Mouse (Mus musculus) common myeloid progenitor, adult 5-6 weeks (primary cell): ENCODE measurements around the gene Emc8. TPM values are rescaled to one million over a fixed set of nuclear protein-coding genes. Genes with fewer than 3 reads are reported as not detected.

Experiments
- ATAC-seq: replicated peaks from 2 replicates; pipeline ENCODE4 v1.8.0; 2016; ENCODE audit warnings: low read depth, mild to moderate bottlenecking, moderate TSS enrichment, inconsistent platforms; ENCODE audit not compliant: poor library complexity, severe bottlenecking
- total RNA-seq: library from RNA; stranded (forward); fragments of 200-1000, 187-1606 nt; gene quantifications from 2 replicates; pipeline ENCODE4 v1.2.3, GENCODE M21; 2017

The Emc8 gene
- total RNA-seq, 1 experiment from 2014 or later, result 44.9 TPM

DNA sequence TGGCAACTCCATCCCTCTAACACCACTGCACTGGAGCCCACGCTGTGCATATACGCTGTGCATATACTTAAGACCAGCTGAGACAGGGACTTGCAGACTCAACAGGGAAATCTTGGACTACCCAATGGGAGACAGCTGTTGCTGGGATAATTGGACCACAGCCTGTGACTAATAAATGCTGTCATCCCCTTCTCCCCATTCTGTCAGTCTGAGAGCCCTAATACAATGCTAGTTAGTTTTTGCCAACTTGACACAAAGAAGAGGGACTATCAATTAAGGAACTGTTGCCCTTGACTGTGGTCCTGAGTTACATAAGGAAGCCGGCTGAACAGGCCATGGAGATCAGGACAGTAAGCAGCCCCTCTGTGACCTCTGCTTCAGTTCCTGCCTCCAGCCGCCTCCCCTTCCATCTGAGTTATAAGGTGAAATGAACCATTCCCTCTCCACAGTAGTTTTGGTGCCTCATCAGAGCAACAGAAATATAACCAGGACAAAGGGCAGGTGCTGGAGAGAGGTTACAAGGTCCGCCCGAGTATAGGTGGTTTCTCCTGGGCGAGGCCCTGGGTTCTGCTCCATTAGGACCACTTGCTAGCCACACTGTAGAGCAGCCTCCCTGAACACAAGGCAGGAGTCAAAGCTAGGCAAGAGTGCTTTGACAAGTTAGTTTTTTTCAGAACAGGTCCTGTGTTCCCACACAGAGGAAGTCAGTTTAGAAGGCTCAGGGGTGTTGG lies 11.9 kb downstream of the Emc8 start:
- no peak for ATAC-seq

DNA sequence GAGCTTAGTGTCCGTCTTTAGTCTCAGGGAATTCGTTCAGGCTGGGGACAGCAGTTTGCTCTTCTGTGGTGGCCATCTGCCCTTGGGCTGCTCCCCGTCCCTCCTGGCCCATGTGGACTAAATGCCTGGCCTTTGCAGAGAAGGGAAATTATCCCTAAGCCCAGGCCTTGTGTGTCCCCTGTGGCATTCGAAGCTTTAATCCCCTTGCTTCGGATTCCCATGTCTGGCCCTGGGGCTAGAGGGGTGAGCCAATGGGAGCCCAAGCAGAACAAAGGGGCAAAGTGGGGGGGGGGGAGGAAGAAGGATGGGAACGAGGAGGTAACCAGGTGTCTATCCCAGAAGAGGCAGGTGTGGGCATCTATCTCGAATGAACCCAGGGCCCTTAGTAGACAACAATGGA lies 20.8 kb downstream of the Emc8 start, which contains the start of gene 1190005I06Rik:
1190005I06Rik (minus strand) TSS at position 101 of the 400 bp plus-strand sequence.
- no peak for ATAC-seq

DNA sequence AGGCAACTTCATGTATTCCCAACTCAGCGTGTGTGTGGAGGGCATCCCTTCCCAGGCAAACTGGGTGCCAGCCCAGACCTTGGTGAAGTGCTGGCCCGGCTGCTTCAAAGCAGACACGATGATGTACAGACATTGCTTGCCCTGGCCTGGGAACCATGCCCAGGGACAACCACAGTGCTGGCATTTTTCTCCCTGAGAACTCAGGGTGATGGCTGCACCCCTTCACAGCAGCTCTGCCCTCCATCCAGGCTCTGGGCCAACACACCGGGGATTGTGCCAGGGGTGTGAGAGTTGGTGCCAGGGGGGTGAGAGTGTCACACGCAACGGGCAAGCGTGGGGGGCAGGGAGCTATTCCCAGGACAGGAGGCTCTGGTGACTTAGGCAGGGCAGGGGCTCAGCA lies 23.7 kb downstream of the Emc8 start:
- ATAC-seq, result no peak

DNA sequence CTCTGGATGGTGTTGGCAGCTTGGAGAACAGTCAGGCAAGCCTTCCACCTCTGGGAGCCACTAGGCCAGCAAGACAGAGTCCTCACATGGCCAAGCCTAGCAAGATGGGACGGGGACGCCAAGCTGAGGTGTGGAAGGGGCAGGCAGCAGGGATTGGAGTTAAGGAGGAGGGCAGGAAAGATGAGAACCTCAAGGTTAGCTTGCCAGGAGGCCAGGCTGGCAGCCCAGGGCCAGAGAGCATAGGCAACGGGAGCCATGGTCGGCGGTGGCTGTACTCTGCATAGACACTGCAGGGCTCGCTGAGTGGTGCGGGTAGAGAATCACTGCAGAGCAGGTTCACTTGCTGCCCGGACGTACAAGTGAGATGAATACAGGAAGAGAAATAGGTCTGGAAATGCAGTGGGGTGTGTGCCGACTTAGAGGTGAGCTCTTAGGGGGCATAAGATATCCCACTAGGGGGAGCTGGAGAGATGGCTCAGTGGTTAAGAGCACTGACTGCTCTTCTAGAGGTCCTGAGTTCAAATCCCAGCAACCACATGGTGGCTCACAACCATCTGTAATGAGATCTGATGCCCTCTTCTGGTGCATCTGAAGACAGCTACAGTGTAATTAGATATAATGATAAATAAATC lies 26.2 kb downstream of the Emc8 start:
- no peak for ATAC-seq

DNA sequence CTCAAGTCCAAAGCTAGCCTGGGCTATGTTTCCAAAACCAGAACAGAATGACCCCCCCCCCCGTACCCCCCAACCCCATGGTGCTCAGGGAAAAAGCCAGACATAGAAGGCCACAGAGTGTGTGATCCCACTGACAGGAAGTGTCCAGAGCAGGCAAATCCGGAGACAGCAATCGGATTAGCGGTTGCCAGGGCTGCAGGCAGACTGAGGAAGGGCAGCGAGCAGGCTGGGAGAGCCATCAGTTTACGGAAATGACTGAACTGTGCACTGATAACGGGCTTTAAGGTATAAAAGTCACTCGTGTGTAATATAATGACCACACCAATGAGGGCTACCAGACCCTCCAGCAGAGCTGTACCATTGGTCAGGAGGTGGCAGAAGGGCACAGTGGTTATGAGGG lies 27.1 kb downstream of the Emc8 start:
- ATAC-seq, result no peak

DNA sequence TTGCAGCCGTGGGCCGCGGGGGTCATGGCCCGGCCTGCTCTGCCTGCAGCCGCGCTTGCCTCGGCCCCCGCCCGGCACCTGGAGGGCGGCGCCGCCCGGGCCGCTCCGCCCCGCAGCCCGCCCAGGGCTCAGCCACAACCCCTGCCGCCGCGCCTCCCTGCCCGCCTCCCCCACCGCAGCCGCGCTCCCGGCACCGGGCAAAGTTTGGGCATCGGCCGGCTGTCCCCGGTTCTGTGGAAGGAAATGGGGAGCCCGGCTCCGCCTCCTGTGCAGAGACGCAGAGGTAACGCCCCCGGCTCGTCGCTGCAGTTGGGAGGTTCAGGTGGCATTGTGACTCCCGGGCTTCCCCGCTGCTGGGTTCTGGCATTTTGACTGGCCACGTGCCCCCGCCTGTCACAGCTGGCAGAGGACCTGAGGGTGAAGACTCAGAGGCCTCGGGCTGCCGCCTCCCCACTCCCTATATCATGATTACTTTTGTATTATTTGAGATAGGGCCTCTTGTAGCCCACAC lies 34.0 kb downstream of the Emc8 start:
- peak; percentile 70 for ATAC-seq

DNA sequence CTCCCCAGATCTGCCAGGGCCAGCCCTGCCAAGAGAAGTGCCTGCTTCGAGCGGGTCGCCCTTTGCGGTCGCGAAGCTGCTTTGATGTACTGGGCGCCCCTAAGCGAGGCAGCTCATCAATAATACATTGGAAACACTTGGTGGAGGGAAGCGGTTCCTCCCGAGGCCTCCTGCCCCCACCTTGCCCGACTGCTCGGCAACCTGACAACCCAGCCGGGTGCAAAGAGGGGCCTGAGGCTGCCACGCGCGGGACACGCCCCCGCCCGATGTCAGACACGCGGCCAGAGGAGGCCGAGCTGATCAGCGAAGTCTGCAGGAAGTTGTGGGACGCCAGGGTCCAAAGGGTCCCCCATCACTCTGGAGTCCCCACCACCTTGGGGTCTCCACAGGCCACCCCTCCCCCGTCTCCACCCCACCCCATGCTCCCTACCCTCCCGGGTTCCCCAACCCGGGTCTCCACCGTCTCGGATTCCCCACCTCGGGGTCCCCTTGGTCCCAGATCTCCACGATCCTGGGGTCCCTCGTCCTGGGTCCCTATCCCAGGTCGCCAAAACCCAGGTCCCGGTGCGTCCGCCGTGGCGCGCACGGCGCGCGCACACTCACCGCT lies 34.6 kb downstream of the Emc8 start:
- ATAC-seq, result peak; percentile 21; the same call in 1 of the 2 replicates

DNA sequence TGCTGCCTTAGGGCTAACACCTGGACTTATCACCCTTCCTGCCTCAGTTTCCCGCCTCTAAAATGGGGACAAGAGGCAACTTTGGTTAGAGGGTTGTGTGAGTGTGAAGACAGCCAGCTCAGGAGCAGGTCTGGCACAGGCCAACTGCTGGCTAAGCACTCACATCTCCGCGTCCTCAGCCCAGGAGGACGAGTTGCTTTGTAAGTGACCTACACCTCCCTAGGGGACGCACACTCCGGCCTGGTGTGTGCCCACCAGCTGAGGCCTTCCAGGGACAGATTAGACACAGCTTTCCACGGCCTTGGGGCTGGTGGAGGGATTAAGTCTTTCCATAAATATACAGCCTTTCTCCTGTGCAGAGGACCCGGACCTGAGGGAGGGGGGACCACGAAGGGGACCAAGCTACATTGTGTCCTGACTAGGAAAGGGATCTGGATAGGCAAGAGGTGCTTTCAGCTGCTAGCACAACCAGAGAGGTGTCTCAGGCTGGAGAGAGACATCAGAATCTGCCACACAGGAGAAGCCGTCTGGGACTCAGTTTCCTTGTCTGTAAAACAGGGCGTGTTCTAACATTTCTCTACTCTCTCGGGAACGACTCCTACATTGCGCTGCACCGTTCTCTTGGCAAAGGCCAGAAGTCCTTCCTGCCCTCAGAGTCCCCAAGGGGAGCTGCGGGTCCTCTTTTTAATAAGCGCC lies 35.3 kb downstream of the Emc8 start:
- ATAC-seq, result no peak

DNA sequence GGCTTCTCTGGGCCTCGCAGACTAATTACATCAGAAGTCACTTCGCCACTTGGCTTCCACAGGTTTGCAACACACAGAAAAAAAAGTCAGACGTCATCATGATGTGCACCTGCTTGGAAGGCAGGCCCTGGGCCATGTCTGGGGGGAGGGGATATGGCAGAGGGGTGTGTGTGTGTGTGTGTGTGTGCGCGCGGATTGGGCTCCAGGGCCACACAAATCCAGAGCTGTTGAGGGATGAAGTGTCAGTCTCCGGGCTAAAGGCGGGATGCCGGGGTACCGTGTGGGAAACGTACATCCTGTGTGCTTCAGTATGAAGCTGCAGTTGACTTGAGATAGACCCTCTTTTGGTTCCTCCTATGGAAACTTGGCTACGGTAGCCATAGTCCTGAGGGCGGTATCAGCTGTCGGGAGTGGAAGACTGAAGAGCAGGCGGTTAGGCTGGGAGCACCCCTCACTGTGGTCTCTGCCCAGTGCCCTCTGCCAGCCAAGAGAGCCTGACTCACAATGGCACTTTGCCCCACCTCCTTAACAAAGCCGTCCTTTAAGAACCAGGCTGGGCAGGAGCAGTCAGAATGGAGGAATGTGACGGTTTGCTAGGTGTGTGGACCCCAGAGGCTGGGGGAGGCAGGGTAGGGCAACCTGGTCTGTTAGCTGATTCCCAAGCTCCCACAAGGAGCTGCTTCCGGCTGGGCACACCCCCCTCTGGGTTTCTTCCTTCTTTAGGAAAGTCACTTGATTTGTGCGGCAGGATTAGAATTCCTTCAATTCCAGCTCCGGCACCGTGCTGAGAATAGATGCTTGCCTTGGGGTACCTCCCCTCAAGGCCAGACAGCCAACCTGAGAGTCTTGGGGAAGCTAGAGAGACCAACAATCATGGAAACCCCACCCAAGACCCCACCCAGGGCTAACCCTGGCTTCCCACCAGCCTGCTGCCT lies 36.7 kb downstream of the Emc8 start:
- ATAC-seq, result no peak

DNA sequence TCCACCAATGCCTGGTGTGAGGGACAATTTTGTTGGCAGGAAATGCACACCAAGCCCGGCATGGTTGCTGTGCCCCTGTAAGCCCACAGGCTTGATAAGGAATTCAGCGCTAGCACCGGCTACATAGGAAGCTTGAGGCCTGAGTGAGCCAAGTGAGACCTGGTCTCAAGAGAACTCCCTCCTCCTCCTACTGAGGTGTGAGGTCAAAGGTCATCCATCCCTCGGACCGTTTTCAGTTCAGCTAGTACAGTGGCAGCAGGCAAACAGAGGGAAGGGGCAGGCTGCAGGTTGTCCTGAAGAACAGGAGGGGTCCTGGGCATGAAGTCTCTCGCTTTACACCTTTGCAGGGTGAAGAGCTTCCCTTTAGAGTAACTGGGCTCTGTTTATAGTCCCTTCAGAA lies 37.5 kb downstream of the Emc8 start:
- ATAC-seq, result no peak

DNA sequence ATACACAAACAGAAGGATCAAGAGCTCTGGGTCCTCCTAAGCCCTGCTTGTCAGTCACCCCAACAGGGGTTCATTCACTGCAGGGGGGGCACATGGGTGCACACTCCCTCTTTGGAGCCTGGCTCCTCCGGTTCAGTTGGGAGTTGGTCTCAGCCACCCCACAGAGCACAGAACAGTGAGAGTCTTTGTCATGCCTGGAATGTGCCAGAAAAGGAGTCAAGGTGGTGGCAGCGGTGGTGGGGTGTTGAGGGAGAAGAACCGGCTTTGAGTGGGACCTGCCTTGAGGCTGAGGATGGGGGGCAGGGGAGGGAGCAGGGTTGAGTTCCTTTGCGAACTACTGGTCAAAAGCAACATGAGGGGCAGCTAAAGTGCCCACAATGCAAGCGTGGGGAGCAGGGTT lies 38.3 kb downstream of the Emc8 start:
- no peak for ATAC-seq

DNA sequence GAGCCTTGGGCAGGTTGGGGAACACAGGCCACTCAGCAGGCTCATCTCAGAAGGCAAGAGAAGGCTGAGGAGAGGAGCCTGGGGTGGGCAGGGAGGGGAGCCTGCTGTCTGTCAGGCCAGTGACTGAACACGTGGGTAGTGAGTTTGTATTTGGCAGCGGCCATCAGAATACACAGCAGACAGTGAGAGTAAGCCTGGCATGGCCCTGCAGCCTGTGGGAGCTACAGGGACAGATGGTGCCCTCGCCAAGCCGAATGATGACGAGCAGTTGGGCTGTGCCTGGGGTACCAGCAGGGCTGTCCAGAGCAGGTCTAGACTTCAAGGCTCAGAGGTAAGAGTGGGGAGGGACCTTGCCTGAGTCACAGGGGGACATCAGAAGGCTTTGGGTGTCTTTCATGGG lies 41.1 kb downstream of the Emc8 start:
- no peak for ATAC-seq

DNA sequence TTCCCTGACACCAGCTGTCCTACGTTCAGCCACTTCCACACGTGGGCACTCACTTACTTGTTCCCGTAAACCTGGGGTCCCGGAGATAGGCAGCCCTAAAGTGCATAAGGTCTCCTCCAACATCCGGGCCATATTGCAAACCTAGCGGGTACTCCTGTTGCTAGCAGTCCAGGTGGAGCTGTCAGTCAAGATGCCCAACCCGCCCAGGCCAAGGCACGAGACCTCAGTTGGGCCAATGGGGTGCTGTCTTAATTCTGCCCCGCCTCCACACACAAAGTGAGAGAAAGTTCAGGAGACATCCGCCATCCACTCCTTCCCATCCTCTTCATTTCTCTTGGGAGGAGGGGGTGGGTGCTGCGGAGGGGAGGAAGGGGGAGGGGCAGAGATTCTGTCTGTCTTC lies 41.9 kb downstream of the Emc8 start:
- ATAC-seq, result no peak

DNA sequence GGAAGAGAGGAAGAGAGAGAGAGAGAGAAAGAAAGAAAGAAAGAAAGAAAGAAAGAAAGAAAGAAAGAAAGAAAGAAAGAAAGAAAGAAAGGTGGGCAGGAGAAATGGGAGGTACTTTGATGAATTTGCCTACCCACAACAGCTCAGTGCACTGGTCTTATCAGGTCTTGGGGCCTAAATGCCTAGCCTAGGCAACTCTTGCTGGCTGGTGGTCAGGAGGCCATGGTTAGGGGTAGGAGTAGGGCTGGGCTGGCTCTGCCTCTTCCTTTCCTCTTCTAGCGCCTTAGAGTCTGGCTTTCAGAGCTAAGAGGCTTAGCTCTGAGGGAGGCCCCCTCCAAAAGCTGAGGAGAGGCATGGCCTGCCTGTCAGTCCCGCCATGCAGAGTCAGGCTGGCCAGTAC lies 44.8 kb downstream of the Emc8 start:
- peak; percentile 65; the same call in 1 of the 2 replicates for ATAC-seq

DNA sequence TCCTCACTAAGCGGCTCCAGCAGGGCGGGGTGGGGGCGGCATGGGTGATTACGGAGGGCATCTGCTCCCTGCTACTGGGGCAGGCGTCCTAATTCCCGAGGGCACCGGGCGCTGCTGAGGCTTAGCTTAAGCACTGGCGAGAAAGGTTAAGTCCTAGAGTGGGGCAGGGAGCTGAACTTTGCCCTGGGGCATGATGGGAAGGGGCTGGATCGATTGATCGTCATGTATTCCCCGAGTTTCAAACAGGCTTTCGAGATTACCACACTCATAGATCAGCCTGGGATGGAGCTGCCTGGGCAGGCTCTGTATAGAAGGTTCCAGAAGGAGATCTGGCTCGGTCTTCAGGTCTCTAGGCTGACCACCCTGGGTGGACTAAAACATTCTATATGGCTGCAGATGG lies 46.2 kb downstream of the Emc8 start:
- no peak for ATAC-seq

DNA sequence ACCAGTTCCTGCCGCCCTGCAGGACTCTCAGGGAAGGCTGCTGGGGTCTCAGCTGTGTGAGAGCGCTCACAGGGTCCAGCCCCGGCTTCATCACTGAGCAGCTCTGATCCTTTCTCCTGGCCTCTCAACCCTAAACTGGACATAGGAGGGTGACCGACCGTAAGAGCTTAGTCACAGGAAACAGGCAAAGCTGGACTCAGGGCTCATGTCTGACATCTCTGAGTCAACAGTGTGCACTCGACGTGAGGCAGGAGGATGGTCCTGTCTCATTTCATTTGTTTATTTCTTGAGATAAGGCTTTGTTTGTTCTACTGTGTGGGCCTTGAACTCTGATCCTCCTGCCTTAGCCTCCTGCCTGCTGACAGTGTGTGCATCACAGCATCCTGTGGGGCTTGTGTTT lies 47.9 kb downstream of the Emc8 start:
- no peak for ATAC-seq

DNA sequence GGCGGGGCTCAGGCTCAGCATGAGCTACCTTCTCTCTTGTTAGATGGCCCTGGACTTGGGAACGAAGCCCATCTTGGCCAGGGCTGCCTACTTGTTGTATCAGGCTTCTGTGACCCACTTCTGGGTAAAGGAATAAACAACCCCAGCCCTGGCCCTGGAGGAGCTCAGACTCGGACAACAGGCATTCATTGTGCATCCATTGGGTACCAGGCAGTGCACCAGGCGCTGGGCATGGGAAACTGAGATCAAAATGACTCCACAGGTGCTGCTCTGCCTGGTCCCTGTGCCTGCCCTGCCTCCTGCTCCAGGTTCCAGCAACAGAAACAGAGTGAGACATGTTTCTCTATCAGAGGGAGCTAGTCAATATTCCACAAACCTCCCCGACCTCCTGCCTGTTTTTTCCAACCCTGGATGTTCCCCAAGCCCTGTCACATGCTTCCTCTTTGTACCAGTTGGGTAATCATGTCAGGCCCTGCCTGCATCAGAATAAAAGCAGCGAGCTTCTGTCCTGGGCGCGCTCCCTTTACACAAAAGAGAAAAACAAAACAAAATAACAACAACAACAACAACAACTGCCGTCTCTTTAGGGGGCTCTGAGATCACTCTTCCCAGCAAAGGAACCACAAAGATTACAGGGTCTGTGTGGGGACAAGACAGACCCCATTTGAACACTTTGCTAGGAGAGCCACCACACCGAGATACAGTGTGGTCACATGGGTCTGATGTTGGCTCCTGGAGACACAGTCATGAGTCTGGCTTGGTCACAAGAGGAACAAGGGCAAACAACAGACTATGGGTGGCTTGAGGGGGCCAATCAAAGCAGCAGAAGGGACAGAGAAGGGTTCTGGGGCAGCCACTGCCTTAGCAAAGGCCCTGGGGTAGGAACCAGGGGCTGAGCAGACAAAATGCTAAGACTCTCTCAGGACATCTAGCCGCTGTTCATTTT lies 48.9 kb downstream of the Emc8 start:
- peak; percentile 17; the same call in 1 of the 2 replicates for ATAC-seq

DNA sequence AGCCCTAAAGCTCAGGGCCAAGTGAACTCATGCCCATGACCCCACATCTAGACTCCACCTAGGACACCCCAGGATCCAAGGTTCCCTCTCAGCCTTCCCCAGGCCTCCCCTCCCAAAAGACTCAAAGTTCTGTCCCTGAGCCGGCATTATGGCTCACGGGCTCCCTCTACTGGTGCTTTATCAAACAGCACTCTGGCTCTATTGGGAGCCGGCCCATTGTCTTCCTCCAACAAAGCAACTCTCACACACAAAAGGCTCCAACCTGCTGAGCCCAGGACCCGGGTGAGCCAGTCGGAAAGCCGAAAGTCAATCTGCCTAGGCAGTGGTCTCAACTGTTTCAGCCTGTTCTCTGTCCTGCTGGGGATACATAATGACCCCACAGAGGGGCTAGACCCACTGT lies 50.3 kb downstream of the Emc8 start:
- ATAC-seq, result peak; percentile 83
